Mouse (Mus musculus): ENCODE data around the gene Supt4a.

The Supt4a gene

DNA sequence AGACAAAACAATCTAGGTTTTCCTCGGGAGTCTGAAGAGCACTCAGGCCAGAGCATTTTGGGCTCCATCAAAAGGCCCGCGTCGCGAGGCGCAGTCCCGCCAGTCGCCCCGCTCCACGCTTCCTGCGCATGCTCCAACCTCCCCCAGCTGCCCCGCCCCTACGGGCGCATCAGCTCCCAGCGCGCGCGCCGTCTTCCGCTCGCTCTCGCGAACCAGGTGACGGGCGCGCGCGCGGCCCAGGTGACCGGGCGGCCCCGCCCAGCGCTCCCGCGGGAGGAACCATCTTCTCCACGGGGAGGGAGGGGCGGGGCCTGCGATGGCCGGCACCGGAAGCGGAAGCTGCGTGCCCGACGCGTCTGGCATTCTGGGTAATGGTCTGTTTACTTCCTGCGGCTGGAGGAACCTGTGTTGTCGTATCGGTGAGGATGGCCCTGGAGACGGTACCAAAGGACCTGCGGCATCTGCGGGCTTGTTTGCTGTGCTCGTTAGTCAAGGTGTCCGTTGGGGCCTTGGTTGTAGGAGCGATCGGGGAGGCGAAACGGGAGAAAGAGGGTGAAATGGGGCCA, at the start of gene Supt4a:
Gene Supt4a (plus strand): TSS at position 378 of the 566 bp plus-strand sequence.
- DNase-seq (ENCODE audit: inconsistent ontology term) = peak; percentile 99

DNA sequence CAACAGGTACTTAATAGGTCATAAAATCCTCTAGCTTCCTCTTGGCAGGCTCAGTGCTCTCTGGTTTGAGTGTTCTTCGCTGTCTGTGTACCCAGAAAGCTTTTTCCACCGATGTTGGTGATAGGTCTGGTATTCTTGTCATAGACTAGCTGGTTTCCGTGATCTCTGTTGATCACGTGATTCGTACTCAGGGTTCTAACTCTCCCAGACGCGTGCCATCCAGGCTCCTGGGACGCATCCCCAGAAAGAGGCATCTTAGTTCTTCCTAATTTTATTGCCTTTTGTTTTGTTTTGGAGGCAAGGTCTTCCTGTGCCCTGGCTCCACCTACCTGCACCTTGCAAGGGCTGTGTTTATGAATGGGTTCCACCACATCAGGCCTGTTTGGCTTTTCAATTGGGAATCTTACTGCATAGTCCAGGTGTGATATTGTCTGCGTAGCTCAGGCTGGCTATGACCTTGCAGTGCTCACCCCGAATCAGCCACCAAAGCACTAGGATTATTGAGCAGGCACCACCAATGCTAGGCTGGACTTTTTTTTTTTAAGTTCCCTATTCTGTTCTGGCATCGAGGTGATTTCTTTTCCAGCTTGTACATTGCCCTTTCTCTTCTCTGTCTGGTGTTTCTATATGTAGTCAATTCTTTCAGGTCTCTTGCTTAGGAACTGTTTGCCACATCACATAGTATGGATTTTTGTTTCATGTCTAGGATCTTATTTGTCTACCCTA, 48.7 kb upstream of the Supt4a start:
- no peak for DNase-seq (ENCODE audit: inconsistent ontology term)

DNA sequence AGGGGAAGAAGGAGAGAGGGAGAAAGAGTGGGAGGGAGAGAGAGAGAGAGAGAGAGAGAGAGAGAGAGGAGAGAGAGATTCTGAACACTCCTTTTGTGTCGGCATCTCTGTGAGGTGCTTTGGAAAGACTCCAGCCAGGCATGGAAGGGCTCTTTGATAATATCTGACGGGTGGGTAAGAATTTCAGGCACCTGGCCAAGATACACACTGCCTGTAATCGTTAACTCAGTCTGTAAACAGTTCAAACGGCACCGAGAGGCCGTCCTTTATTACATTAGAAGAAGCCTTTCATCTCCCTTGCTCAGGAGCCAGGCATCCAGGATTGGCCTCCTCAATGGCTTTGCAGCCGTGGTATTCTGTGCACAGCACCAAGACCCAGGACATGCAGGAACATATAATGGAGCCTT, 47.9 kb upstream of the Supt4a start:
- DNase-seq (ENCODE audit: inconsistent ontology term) = peak; percentile 68

- no peak for DNase-seq (ENCODE audit: inconsistent ontology term)
These were observed 47.2 kb upstream of the Supt4a start for GRCm38 (mm10) chr11:87690054-87690740.

DNA sequence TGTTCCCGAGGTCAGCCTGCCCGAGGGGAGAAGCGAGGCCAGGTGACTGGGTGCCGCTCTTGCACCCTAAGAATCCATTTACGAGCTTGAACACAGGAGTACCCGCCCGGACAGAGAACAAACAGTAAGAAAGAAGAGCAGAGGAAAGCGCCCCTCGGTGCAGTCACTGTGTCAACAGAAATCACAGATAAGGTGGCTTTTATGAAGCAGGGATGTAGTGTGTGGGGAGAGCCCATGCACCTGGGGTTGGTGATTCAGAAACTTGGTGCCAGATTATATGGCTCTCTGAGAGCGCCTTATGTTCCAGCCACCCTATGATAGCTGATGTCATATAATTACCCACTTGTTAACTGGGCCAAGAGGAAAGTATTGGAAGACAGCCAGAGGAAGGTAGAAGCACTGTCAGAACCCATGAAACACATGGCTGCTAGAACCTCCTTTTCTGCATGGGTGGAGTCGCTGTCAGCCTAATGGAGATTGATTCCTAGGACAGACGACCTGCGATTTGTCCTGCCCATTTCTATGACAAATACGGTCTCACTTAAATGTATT, 40.1 kb upstream of the Supt4a start:
- no peak for DNase-seq (ENCODE audit: inconsistent ontology term)

GRCm38 (mm10) chr11:87698126-87698525, 39.2 kb upstream of the Supt4a start:
- no peak for DNase-seq (ENCODE audit: inconsistent ontology term)

DNA sequence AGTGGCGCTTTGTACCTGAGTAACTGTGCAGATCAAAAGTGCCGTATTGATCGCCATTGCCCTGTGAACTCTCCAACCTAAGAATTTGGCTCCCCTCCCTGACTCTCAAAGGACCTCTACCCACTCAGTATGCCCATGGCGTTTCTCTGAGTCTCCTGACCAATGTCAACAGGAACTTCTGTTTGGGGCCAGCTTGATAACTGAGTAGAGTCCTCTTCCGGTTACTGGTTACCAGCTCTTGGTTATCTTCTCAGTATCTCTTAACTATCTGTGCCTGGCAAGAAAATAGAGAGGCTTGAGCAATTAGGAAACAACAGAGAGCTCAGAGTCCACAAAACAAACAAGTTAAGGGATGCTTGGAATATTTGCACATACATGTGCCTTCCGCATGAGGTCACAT, 36.2 kb upstream of the Supt4a start:
- no peak for DNase-seq (ENCODE audit: inconsistent ontology term)

DNA sequence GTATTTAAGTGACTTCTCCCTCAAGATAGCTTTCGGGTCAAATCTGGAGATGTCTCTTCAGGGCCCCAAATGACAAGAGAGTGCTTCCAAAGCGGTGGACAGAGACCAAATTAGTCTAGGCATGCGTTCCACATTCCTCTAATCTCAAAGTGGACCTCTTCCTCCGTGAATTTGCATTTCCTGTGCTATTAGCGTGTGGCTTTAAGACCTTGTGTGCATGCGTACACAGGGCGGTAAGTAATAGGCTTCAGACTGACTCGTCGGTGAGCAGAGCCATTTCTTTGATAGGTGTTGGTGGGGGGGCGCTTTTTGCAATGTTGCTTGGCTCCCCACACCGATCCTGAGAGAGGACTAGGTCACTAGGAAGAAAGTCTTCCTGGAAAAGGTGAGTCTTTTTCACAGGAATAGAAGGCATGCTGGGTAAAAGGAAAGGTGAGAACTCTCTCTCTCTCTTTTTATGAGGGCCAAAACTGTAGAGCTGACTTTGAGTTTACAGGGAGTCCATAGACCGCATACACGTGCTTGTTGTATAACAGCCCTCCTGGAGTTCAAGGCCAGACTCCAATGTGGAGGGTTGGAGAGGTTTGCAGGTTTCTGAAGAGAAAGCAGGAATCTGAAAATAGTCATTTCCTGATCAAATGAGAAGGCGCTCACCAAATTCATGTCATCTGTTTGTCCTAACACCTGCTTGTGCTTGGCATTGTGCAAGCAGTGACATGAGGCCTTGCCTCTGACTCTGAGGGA, 35.3 kb upstream of the Supt4a start:
- DNase-seq (ENCODE audit: inconsistent ontology term) = no peak

DNA sequence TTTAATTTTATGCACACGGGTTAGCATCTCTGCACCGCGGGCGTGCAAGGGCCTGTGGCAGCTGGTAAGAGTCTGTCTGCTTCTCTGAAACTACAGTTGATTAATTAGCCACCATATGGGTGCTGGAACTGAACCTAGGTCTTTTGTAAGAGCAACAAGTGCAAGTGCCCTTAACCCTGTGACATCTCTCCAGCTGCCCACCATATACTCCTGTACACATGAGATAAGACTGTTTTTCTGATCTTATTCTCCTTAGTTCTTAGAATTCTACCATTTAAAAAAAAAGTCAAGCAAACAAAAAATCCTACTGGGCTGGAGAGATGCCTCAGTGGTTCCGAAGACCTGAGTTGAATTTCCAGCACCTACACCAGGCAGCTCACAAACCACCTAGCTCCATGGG, 33.7 kb upstream of the Supt4a start:
- no peak for DNase-seq (ENCODE audit: inconsistent ontology term)

GRCm38 (mm10) chr11:87704289-87704688, 33.1 kb upstream of the Supt4a start:
- DNase-seq (ENCODE audit: inconsistent ontology term) = no peak

- no peak for DNase-seq (ENCODE audit: inconsistent ontology term)
These were observed 29.8 kb upstream of the Supt4a start for GRCm38 (mm10) chr11:87707570-87707969.

- no peak for DNase-seq (ENCODE audit: inconsistent ontology term)
These were observed 28.4 kb upstream of the Supt4a start for GRCm38 (mm10) chr11:87708979-87709378.

DNA sequence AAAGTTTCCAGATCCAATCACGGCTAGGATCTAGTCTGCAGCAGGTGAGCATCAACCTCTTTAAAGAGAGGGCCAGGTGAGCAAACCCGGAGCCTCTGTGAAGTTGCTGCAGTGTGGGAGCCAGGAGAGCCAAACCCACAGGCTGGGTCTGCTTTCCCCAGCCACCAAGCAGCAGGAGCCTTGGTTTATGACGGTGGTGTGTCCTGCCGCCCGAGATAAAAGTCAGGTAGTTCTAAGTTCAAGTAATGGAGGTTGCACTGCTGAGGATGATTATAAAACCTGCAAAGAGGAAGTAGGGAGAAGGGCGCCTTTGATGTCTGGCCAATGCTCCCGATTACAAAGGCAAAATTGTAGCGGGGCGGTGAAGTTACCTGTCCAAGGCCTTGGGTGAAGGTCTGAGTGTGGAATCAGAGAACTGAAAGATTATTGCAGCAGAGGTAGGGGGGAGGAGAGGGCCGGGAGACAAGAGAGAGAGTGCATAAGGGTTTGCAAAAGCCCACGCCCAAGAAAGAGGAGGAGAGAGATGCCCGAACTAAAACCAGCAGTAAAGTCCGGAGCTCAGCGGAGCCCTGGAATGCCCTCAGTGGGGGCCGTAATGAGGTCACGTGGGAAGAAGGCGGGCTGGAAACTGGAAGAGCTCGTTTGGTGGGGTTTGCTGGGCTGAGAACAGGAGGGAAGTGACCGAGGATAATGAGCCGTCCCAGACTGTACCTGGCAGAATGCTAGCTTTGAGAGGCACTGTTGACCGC, 27.7 kb upstream of the Supt4a start:
- DNase-seq (ENCODE audit: inconsistent ontology term) = peak; percentile 60

DNA sequence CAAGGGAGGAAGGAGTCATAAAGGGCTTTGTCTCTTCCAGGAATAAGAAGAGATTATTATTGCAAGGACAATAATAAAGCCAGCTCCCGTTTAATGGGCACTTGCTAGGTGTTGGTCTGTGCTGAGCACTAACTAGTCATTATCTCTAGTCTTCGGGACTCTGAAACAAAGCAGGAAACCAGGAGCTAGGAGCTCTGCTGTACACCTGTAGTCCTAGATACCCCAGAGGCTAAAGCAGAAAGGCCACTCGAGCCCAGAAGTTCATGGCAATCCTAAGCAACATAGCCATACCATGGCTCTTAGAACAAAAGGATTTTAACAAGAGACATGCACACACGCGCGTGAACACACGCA, 27.1 kb upstream of the Supt4a start:
- no peak for DNase-seq (ENCODE audit: inconsistent ontology term)

- DNase-seq (ENCODE audit: inconsistent ontology term) = no peak
These were observed 25.2 kb upstream of the Supt4a start for GRCm38 (mm10) chr11:87712188-87712587.

DNA sequence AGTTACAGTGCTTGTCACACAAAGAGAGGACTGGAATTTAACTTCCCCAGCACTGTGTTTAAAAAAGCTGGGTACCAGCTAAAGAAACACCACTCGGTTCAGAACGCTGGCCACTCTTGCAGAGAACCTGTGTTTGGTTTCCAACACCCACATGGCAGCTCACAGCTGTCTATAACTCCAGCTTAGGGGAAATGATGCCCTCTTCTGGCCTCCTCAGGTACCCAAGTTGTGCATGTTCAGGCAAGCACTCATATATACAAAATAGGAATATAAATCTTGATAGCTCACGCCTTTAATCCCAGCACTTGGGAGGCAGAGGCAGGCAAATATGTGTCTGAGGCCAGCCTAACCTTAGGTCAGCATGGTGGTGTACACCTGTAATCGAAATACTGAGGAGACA, 21.4 kb upstream of the Supt4a start:
- no peak for DNase-seq (ENCODE audit: inconsistent ontology term)

DNA sequence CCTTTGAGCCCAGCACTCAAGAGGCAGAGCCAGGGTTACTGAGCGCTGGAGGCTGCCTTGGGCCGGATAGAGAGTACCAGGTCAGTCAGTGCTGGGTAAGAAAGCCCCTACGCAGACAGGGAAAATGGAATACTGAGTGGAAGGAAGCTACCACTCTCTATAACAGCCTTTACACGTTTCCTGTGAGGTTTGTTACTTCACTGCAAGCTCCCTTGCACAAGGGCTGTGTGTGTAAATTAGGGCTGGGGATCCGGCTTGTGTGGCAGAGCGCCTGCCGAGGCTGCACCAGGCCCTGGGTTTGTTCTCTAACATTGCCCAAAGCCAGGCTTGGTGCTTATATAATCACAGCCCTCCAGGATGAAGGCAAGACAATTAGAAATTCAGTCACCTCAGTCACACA, 17.8 kb upstream of the Supt4a start:
- no peak for DNase-seq (ENCODE audit: inconsistent ontology term)

DNA sequence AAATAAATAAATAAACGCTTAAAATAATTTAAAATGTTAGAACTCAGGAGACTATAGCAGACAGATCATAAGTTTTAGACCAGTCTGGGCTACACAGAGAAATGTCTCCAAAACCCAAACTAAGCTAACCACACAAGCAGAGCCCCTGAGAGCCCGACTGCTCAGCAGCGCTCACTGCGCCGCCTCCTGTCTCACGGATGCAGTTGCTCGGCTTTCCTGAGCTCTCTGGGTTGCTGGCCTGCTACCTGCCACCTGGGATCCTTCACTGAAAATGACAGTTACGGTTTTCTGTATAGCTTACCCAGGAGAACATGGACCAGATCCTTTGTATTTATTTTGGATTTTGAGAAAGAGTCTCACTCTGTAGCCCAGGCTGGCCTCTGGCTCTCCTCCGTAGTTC, 17.0 kb upstream of the Supt4a start:
- no peak for DNase-seq (ENCODE audit: inconsistent ontology term)

- DNase-seq (ENCODE audit: inconsistent ontology term) = no peak
These were observed 16.5 kb upstream of the Supt4a start for GRCm38 (mm10) chr11:87720839-87721238.

- no peak for DNase-seq (ENCODE audit: inconsistent ontology term)
These were observed 15.2 kb upstream of the Supt4a start for GRCm38 (mm10) chr11:87722168-87722567.

GRCm38 (mm10) chr11:87722891-87723290, 14.5 kb upstream of the Supt4a start:
- no peak for DNase-seq (ENCODE audit: inconsistent ontology term)

Data from Muller cell, postnatal 12 days (primary cell).